7 mouse cellular contexts compared by ENCODE assay signal in the genomic region with DNA sequence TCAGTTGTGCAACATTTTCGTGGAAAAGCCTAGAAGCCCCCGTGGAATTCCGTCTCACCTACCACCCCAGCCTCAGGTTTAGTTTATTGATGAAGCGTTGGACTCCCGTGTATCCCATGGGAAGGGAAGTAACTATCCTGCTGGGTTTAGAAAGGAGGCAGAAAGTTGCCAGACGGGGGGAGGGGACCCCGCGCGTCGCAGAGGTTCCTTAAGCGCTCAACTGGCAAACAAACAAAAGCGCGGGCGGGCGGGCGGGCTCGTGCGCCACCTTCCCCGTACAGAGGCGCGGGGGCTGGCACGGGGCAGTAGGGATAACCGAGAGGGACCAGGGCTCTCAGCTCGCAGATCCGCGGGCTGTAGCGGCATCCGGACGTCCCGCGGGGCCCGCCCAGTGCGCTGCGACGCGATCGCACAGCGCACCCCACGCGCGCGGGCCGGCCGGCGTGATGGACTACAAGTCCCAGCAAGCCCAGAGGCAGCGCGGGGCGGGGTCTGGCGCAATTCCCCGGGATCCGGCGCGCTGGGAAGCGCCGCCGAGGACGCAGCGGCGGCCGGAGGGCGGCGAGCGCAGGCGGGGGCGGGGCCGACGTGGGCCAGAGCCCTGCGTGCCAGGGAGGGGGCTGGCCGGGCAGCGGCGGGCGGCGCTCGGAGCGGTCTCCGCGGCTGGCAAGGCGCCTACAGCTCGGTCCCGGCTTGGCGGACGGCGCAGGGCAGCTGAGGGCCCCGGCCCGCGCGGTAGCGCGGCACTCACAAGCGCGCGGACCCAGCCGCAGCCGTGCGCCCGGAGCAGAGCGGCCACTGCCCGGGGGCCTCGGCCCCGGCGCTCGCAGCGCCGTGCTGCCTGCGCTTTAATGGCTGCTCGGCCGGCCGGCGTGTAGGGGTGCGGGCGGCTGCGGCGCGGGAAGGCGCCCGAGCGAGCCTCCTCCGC. TPM values are rescaled to one million over a fixed set of nuclear protein-coding genes. Genes with fewer than 3 reads are reported as not detected.
DNase-seq lines count a peak whose midpoint lies in the region; ATAC-seq and TF ChIP-seq lines count a peak whose summit lies in the region.

Agap1 (plus strand) TSS at position 611 of the 928 bp plus-strand sequence.

- no peaks in the 10 kb centered on the region for H3K36me3 ChIP-seq in embryonic facial prominence, embryonic 15.5 days
- peaks cover 12% of the 10 kb centered on the region; the same call in 1 of the 2 replicates for H3K36me3 ChIP-seq in limb, embryonic 13.5 days
- H3K36me3 ChIP-seq in midbrain, embryonic 15.5 days (replicated peaks), result no peaks in the 10 kb centered on the region

- TF ChIP-seq POLR2A in bone marrow macrophage, adult 2 months (IDR thresholded peaks at IDR 0.05; ENCODE audit: borderline replicate concordance, low read depth, low read length), result no peak

- H3K27me3 ChIP-seq in embryonic facial prominence, embryonic 15.5 days, result 0 out of 2 replicates have a peak, but pooled peaks cover 2% of the 10 kb centered on the region
- no peaks in the 10 kb centered on the region for H3K27me3 ChIP-seq in limb, embryonic 13.5 days
- H3K27me3 ChIP-seq in midbrain, embryonic 15.5 days (replicated peaks), result no peaks in the 10 kb centered on the region

- no peak within 1 kb of the TSS for H3K27ac ChIP-seq in bone marrow macrophage, adult 2 months (ENCODE audit: insufficient read depth, low read depth, low read length)
- H3K27ac ChIP-seq in embryonic facial prominence, embryonic 15.5 days (replicated peaks), result peak within 1 kb of the TSS; percentile 80
- peak within 1 kb of the TSS; percentile 87 for H3K27ac ChIP-seq in limb, embryonic 13.5 days
- peak within 1 kb of the TSS; percentile 86 for H3K27ac ChIP-seq in midbrain, embryonic 15.5 days

- H3K4me3 ChIP-seq in bone marrow macrophage, adult 2 months (ENCODE audit: insufficient read depth, low read length), result peak within 1 kb of the TSS; percentile 73
- peak within 1 kb of the TSS; percentile 79 for H3K4me3 ChIP-seq in embryonic facial prominence, embryonic 15.5 days (replicated peaks)
- peak within 1 kb of the TSS; percentile 82 for H3K4me3 ChIP-seq in limb, embryonic 13.5 days
- H3K4me3 ChIP-seq in midbrain, embryonic 15.5 days, result peak within 1 kb of the TSS; percentile 70

- H3K4me1 ChIP-seq in bone marrow macrophage, adult 2 months (ENCODE audit: control insufficient read depth, insufficient read depth, low read length), result peaks cover 6% of the 10 kb centered on the region; the same call in 1 of the 2 replicates
- H3K4me1 ChIP-seq in embryonic facial prominence, embryonic 15.5 days, result peaks cover 30% of the 10 kb centered on the region
- peaks cover 28% of the 10 kb centered on the region for H3K4me1 ChIP-seq in limb, embryonic 13.5 days
- H3K4me1 ChIP-seq in midbrain, embryonic 15.5 days, result peaks cover 24% of the 10 kb centered on the region

- TF ChIP-seq CTCF in bone marrow macrophage, adult 2 months (IDR thresholded peaks at IDR 0.05; ENCODE audit: low read depth, low read length), result no peak

- peak; percentile 95 for ATAC-seq in embryonic facial prominence, embryonic 15.5 days (ENCODE audit: insufficient number of reproducible peaks, low FRiP score, low TSS enrichment, low read depth)
- peak; percentile 94 for ATAC-seq in limb, embryonic 13.5 days (ENCODE audit: low FRiP score, low read depth)
- peak; percentile 94 for ATAC-seq in midbrain, embryonic 15.5 days (replicated peaks)

- under 1% methylated on average over 109 of the region's 118 CpGs for WGBS in embryonic facial prominence, embryonic 15.5 days
- under 1% methylated on average over 112 of the region's 118 CpGs for WGBS in limb, embryonic 13.5 days
- WGBS in midbrain, embryonic 15.5 days, result under 1% methylated on average over 95 of the region's 118 CpGs

- H3K9ac ChIP-seq in embryonic facial prominence, embryonic 15.5 days, result peak within 1 kb of the TSS; percentile 74
- peak within 1 kb of the TSS; percentile 91 for H3K9ac ChIP-seq in limb, embryonic 13.5 days
- peak within 1 kb of the TSS; percentile 65 for H3K9ac ChIP-seq in midbrain, embryonic 15.5 days

- H3K4me2 ChIP-seq in embryonic facial prominence, embryonic 15.5 days (replicated peaks), result peak within 1 kb of the TSS; percentile 93
- peak within 1 kb of the TSS; percentile 99 for H3K4me2 ChIP-seq in limb, embryonic 13.5 days (replicated peaks)
- H3K4me2 ChIP-seq in midbrain, embryonic 15.5 days, result peak within 1 kb of the TSS; percentile 78

- DNase-seq in heart, adult 8-10 months (ENCODE audit: low spot score), result peak; percentile 92
- peak; percentile 97 for DNase-seq in kidney, adult 9 months
- DNase-seq in spleen, postnatal 10 days (ENCODE audit: low spot score in 2 of 2), result peak; percentile 71 to 85

- no peaks in the 10 kb centered on the region for H3K9me3 ChIP-seq in embryonic facial prominence, embryonic 15.5 days (replicated peaks)
- peaks cover 9% of the 10 kb centered on the region for H3K9me3 ChIP-seq in limb, embryonic 13.5 days
- H3K9me3 ChIP-seq in midbrain, embryonic 15.5 days, result no peaks in the 10 kb centered on the region

RNA-seq across cellular contexts. Expression of gene Agap1, which starts in this region (rescaled TPM):
- polyA plus RNA-seq in bone marrow macrophage, adult 2 months (2012; ENCODE audit: insufficient read depth, insufficient read length, missing spikeins), result 14.8 and 15.0 TPM in 2 replicates
- polyA plus RNA-seq in embryonic facial prominence, embryonic 15.5 days (2015; fragmentation: Nextera tagmentation; extraction: Ambion mirVana), result 13.4 and 14.5 TPM in 2 replicates
- 10 to 100 TPM; 53.0 to 74.6 (median 64.9) TPM for total RNA-seq in heart, adult 8-10 months (2022)
- polyA plus RNA-seq in limb, embryonic 13.5 days (2015; fragmentation: Nextera tagmentation; extraction: Ambion mirVana), result 13.3 and 13.8 TPM in 2 replicates
- polyA plus RNA-seq in midbrain, embryonic 15.5 days (2015; fragmentation: Nextera tagmentation; extraction: Ambion mirVana), result 56.9 and 63.6 TPM in 2 replicates
